Mouse (Mus musculus) ovary, adult 18-20 months (tissue): ENCODE results near the gene Uhrf1.
A peak's percentile ranks its signal among the peaks of the same experiment; 100 is the strongest.

Source experiments
- DNase-seq: peaks from one replicate; pipeline ENCODE4 v3.0.0; 2022; ENCODE audit warnings: low spot score, mixed read lengths

The Uhrf1 gene

GRCm38 (mm10) chr17:56300186-56300585 is 2.9 kb upstream of the Uhrf1 start, which contains the start of gene Arrdc5:
Gene Arrdc5, minus strand, starts transcription at chr17:56300286.
- DNase-seq = no peak

DNA sequence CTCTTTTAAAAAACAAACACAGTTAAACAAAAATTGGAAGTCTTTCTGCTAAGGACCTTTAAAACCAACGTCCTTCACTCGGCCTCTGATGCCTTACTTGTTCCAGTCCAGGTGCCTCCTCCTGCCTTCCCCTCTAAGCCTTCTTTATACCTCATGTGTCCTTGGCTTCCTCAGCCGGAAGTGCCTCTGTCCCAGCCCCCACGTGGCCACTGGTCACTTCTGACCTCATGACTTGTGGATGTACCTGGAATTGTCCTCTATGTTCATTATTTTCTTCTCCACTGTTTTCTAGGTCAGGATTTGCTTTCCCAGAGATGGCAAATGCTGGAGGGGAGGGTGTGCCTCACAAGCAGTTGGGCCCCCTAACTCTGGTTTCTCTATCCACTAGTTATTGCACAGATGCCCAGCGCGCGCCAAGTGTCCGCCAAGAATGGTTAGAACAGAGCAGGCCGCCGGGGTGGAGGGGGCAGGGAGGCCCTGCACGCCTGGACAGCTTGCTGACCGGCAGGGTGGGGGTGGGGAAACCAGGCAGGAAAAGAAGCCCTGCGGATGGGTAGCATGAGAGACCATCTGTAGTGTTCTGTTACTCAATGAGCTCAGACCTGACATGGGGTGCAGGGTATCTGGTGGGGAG is 641 bp upstream of the Uhrf1 start:
- no peak for DNase-seq

DNA sequence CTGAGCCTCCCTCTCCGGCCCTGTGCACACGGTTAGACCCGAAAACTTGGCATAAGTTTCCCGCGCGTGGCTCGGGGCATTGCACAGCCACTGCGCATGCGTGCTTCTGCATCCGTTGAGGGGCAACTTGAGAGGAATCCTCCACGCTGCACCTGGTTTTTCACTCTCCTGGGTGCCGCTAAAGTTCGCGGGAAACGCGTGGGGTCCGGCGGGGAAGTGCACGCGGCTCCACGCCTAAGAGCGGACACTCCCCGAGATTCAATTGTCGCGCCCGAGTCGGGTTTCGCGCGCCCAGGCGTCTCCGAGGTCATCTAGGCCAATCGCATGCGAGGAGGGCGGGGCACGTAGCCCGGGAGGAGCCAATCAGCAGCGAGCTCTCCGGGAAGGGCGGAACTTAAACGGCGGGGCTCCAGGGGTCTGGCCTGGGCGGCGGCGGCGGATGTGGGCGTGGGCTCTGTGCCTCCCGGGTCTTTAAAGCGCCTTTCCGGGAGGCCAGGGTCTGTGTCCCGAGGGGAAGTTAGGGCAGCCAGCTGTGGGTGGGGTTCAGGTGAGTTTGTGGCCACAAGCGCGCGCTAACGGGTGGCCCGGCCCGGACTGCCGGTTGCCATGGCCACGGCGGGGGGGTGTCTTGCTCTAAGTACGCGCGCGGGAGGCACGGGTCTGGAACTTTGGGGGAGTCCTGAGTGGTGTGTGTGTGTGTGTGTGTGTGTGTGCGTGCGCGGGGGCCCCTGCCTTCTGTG is 896 bp downstream of the Uhrf1 start:
- peak; percentile 89 for DNase-seq

GRCm38 (mm10) chr17:56304718-56305117 is 1.6 kb downstream of the Uhrf1 start:
- no peak for DNase-seq

DNA sequence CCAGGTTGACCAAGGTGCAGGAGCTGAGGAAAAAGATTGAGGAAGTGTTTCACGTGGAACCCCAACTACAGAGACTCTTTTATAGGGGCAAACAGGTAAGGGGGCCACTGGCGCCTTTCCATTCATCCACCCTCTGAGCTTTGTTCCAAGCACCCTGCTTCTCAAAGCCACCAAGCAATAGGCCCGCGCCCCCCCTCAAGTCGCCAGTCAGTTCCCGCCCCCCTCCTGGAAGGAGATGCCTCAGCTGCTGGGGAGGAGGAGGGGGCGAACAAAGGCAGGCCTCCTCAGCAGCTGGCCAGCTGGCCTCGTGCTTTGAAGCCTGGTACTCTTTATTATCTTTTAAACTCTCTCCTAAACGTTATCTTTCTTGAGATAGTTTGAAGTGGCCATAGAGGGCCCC is 2.0 kb downstream of the Uhrf1 start:
- DNase-seq = no peak

DNA sequence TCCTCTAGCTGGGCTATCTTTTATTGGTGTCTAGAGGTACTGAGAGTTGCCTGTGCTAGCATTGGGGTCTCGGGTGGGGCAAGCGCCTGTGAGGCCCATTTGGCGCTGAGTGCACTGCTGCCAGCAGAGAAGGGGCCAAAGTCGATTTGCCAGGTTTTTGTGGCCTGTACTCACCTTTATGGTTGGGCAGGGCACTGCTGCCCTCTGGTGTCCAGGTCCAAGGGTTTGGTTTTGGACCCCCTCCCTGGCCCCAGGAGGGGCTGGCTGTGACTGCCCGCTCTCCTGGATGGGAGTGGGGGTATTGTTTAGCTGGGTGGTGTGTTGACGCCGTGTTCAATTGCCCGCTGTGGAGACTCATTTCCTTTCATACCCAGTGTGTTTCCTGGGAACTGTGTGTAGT is 2.7 kb downstream of the Uhrf1 start:
- DNase-seq = no peak

DNA sequence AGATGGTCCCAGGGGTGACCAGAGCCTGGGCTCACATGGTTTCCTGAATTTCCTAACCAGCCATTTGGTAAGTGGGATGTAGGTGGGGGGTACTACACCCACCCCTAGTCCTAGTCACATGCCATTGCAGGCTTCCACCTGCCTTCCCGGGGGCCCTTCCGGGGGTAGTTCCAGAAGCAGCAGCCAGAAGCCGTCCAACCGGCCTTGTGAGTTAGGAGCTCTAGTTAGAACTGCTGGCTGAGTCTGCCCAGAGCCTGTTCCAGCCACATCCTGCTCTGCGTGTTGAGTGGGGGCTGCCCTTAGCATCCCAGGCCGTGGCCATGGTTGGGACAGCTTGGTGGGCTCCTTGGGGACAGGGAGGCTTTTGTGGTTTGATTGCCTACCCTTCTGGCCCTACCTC is 5.0 kb downstream of the Uhrf1 start:
- DNase-seq = no peak

- DNase-seq = no peak
These were observed 6.2 kb downstream of the Uhrf1 start for GRCm38 (mm10) chr17:56309191-56309945.

- DNase-seq = no peak
These were observed 21.3 kb downstream of the Uhrf1 start for GRCm38 (mm10) chr17:56324419-56324818.

- peak; percentile 100 for DNase-seq
These were observed 22.5 kb downstream of the Uhrf1 start, which contains the start of gene Kdm4b for GRCm38 (mm10) chr17:56325450-56326152. Gene Kdm4b, plus strand, starts transcription at chr17:56326062.

DNA sequence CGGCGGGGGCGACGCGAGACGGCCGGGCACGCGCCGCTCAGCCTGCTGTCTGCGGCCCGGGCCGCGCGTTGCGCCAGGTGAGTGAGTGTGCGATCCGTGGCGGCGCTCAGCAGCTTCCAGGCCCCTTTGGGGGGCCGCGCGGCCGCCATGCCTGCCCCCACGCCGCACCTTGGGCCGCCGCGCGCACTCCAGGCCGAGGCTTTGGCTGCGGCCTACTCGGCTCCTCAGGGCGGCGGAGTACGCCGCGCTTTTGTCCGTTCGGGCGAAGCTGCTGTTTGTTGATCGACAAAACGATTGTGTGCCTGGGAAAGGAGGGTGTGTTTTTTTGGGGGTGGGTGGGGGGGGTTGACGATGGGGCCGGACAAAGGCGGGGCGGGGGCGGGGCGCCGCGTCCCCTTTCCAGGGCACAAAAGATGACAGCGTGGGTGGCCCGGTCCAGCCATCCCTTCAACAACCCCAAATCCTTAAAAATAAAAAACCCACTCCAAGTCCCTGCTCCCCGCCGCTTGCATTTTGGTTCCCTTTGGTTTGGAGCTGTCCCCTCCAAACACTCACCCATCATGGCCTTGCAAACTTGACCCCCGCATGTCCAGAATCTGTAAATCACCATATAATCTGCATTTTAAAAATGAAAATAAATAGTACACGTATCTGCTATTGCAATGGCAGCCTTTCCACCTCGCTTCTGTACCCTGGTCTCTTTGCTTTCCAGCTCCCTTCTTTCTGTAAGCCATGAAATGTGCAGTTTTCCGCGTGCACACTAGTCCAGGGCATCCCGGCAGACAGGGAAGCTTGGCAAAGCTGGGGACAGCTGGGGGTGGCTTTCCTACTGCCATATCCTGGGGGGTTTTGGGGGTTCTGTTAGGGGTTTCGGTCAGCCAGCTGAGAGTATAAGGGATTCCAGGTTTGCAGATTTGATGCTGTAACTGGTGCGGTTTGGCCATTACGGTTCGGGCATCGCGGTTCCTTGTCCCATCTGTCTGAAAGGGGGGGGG is 23.3 kb downstream of the Uhrf1 start:
- DNase-seq = no peak

DNA sequence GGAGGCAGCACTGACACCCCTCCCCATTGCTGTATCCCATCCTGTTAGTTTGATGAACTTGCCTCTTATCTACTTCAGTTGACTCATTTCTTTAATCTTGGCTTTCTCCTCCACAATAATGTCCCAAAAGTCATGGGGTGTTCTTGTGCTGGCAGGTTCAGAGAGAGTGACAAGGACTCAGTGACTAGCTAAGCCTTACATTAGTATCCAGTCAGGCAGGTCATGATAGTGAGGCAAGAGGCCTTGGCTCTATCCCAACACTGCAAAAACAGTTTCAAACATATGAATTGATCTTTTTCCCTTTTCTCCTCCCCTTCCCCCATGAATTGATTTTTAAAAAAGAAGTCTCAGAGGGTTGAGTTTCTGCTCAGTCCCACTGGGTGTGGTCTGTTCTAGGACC is 26.1 kb downstream of the Uhrf1 start:
- DNase-seq = no peak

GRCm38 (mm10) chr17:56330345-56330744 is 27.2 kb downstream of the Uhrf1 start:
- DNase-seq = no peak

DNA sequence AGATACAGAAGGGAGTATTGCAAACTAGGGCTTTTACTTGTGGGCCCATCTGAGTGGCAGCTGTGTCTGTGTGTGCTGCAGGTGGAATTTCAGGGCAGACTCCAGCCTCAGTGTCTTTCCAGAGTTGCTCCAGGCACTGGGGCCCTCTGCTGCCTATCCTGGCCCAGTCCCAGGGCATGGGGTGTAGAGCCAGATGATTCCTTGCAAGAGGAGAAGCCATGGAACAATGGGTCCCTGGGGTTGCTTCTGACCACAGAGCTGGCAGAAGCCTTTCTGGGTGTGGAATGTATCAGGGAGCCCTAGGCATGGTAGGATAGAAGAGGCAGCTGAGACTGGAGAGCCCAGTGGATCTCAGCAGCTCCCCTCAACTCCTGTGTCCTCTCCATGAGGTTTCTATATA is 28.1 kb downstream of the Uhrf1 start:
- DNase-seq = no peak

- DNase-seq = no peak
These were observed 29.9 kb downstream of the Uhrf1 start for GRCm38 (mm10) chr17:56332987-56333386.

DNA sequence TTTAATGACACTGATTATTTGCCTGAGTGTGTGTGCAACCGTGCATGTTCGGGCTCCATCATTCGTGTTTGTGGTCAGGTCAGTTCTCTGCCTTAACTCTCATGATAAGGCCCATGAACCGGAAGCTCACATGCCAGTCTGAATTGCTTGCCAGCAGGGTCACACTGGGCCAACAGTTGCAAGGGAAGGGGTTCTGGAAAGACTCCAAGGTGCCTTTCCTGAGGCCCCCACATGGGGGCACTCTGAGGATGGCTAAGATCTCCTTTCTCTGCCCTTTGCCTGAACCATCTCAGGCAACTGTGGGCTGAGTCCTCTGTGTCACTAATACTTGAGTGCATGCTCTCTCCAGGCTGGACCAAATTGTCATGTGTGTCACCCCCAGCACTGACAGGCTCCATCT is 34.1 kb downstream of the Uhrf1 start:
- no peak for DNase-seq

DNA sequence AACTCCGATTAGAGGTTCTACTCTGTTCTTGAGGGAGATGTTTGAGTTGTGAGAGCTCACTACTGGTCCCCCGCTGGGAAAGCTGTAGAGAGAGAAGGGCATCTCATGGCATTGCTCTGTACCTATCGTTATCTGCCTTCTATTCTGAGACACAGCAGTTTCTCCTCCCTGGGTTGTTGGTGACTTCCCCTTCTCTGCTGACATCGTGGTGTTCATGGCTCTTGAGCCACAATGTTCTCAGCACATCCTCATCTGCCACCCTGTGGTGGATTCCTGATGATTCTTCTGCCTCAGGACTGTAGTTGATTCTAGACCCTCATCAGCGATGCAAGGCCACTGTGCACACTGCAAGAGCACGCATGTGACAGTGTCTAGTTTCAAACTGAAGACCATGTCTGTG is 34.7 kb downstream of the Uhrf1 start:
- no peak for DNase-seq

- no peak for DNase-seq
These were observed 35.8 kb downstream of the Uhrf1 start for GRCm38 (mm10) chr17:56338909-56339308.

- no peak for DNase-seq
These were observed 37.6 kb downstream of the Uhrf1 start for GRCm38 (mm10) chr17:56340717-56341116.

- no peak for DNase-seq
These were observed 40.3 kb downstream of the Uhrf1 start for GRCm38 (mm10) chr17:56343466-56343865.

DNA sequence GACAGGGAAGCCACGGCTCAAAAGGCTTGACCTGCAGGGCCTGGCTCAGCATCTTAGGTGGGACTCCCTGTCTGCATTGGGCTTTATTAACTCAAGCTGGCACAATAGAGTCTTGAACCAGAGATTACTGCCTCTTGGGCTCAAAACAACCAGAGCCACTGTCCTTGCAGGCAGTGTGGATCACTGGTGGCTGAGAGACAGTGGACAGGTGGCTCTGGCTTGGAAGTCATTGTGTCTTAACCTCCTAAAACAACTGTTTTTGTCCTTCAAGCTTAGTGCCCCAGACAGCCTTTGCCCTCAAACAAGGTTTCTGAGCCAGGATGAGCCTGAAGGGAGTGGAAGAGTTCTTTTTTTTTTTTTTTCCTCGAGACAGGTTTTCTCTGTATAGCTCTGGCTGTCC is 42.2 kb downstream of the Uhrf1 start:
- no peak for DNase-seq
